16 mouse cellular contexts compared by ENCODE assay signal in genomic region chr1:160774166-160774565, GRCm38 (mm10).
"Had no signal": no experiment of that assay in that cellular context is flagged by ENCODE, and none has a peak within 500 bp of the region (broad histone marks: within the 10 kb centered on the region; RNA-seq: fewer than 3 reads in every experiment).

No protein-coding gene starts in this region.

- H3K9me3 ChIP-seq: midbrain, embryonic 10.5 days; midbrain, embryonic 12.5 days; neural tube, embryonic 13.5 days; neural tube, embryonic 15.5 days; stomach, embryonic 15.5 days had no signal

- ATAC-seq: midbrain, embryonic 16.5 days had no signal

- H3K4me1 ChIP-seq: midbrain, embryonic 10.5 days; midbrain, embryonic 12.5 days; neural tube, embryonic 13.5 days; neural tube, embryonic 15.5 days; stomach, embryonic 15.5 days had no signal

- H3K4me3 ChIP-seq: midbrain, embryonic 10.5 days; midbrain, embryonic 12.5 days; myocyte; neural tube, embryonic 13.5 days; neural tube, embryonic 15.5 days; stomach, embryonic 15.5 days had no signal

- DNase-seq: lung, adult 18-20 months; lung, embryonic 14.5 days; lung, postnatal 10 days; lung, postnatal 4 days; midbrain, embryonic 14.5 days; right cerebral cortex, postnatal 14 days; thymus, postnatal 25 days; thymus, postnatal 4 days had no signal

- H3K36me3 ChIP-seq: midbrain, embryonic 10.5 days; midbrain, embryonic 12.5 days; neural tube, embryonic 13.5 days; neural tube, embryonic 15.5 days; stomach, embryonic 15.5 days had no signal

- H3K4me2 ChIP-seq: lung, embryonic 14.5 days; midbrain, embryonic 12.5 days; neural tube, embryonic 13.5 days; neural tube, embryonic 15.5 days; stomach, embryonic 15.5 days had no signal

- H3K27ac ChIP-seq: midbrain, embryonic 10.5 days; midbrain, embryonic 12.5 days; neural tube, embryonic 13.5 days; neural tube, embryonic 15.5 days; stomach, embryonic 15.5 days; stomach, postnatal 0 days had no signal

- H3K27me3 ChIP-seq: midbrain, embryonic 12.5 days; neural tube, embryonic 13.5 days; neural tube, embryonic 15.5 days; stomach, embryonic 15.5 days had no signal

- H3K9ac ChIP-seq: lung, embryonic 14.5 days; midbrain, embryonic 12.5 days; neural tube, embryonic 13.5 days; neural tube, embryonic 15.5 days; stomach, embryonic 15.5 days had no signal
